Mouse (Mus musculus): ENCODE measurements around the gene Ube4b.
"Not testable (repeated sequence)": the region's sequence is repeated elsewhere in the genome, so short reads cannot be mapped to it uniquely, and the experiment has no call there.

Ube4b gene

DNA sequence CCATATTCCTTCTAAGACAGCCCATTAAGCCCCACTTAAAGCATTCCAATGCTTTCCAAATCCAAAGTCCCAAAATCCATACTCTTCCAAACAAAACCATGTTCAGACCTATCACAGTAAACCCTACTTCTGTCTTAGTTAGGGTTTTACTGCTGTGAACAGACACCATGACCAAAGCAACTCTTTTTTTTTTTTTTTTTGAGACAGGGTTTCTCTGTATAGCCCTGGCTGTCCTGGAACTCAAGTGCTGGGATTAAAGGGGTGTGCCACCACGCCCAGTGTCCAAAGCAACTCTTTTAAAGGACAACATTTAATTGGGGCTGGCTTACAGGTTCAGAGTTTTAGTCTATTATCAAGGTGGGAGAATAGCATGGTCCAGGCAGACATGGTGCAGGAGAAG is 5.3 kb upstream of the Ube4b start:
- DNase-seq (ENCODE audit: low spot score in 2 of 2) = not testable (repeated sequence)

DNA sequence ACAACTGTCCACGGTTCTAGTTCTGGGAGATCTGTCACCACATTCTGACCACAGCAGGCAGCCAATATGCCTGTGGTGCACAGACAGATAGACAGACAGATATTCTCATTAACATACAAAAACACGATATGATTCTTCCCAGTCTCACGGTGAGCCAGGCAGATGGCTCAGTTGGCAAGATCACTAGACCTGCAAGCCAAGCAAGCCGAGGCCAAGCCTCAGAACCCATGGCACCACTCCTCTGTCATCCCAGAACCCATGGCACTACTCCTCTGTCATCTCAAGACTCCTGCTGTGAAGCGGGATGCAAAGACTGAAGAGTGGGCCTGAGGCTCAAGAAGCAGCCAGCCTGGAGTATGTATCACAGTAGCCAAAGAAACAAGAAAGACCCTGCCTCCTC is 3.0 kb upstream of the Ube4b start:
- DNase-seq (ENCODE audit: low spot score in 2 of 2) = no peak

DNA sequence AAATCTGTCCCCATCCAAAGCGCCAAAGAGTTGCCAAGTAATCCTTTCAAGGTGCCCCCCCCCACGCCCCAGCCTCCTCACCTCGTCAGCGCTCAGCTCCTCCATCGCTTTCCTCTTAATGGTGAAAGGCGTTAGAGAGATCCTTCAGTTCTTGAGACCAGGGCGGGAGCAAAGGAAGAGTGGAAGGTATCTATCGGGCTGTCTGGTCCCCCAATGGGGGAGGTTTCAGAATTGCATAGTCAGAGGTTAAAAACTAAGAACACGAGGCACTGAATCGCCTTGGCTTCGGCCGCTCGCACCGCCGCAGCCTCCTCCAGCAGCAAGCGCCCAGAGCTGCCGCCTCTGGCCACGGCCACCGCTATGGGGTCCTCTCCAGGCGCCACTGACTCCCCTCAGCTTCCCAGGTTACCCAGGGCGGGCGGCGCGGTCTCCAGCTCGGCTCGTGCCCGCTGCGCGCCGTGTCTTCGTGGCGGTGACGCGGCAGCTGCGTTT is 702 bp downstream of the Ube4b start:
- DNase-seq (ENCODE audit: low spot score in 2 of 2) = no peak

DNA sequence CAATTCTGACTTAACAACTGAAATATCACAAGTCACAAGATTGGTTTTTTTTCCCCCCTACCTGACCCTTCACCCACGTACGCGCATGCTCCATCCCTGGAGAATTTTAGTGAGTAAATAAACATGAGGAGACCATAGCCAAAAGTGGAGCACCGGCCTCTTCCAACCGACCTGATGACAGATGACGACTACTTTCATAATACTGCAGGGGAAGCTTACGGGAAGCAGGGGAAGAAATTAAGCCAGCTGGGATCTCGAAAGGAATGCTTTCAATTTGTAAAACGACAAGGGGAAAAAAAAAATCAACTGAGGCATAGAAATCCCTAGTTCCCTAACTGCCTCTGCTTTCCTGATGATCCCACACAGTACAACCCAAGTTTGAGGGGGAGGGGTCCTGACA is 1.8 kb downstream of the Ube4b start:
- DNase-seq (ENCODE audit: low spot score in 2 of 2) = no peak

DNA sequence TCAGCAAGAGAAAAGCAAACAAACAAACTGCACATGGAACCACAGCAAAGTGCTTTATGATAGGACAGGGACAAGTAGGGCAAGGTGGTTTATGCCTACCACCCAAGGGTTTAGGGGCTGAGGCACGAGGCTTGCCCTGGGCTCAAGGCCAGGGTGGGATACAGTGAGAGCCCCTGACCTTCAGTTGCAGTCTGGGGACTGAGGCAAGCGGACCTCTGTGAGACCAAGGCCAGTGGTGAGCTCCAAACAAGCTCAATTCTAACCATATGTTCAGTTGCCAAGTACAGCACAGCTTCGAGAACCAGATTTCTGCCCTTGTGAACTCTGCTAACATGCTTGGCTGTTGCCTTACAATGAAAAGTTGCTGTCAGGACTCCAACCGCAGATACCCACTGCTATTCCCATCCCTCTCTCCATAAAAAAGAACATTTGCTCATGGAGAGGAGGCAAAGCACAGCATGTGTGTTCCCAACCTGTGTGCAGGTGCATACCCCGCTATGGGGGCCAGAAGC is 8.6 kb downstream of the Ube4b start:
- DNase-seq (ENCODE audit: low spot score in 2 of 2) = no peak

DNA sequence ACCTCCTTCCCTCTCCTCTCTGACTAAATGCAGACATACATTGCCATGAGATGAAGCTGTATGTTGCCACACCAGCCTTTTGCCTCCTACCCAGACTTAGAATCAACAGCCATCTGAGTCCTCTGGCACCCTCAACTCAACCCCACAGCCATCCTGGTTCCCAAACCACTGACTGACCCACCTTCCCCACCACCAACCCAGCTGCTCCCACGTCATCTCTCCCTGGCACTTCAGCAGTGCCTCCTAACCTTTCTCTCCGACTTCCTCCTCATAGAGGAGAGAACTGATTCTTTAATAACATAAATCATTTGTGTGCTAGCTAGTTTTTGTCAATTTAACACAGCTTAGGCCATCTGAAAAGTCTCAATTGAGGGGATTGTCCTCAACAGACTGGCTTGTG is 9.6 kb downstream of the Ube4b start:
- DNase-seq (ENCODE audit: low spot score in 2 of 2) = no peak

DNA sequence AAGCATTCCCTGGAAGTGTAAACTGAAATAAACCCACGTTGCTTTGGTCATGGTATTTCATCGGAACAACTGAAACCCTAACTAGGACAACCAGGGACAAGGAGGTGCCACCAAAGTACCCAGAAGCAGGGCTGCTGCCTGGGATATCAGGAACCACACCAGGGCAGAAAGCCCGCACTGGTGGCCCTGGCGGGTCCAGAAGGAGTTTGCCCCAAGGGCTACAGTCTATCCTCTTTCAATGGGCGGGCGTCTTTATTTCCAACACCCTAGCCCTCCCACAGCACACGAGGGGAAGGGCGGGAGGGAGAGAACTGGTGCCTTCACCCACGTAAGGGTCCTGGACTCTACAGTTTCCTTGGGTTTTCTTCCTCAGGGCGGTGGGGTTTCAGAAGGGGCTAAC is 10.1 kb downstream of the Ube4b start:
- no peak for DNase-seq (ENCODE audit: low spot score in 2 of 2)

DNA sequence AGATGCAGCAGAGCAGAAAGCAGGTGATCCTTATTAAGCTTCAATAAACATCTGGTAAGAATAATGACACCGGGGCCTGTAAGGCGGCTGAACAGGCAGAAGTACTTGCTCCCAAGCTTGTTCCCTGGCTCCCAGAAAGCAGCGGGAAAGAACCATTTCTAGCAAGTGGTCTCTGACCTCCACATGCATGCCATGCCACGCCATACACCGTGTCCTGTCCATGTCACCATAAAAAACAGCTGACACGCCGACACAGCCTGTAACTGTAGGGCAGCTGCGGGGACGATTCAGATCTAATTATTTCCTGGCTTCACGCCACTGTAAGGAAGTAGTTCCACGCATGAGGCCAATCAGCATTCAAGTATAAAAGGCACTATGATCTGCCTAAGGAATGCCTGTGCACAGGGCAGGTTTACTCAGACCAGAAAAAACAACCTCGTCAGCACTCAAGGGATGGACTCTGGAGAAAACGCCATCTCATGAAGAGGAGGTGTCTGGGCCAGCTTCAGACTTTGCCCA is 10.8 kb downstream of the Ube4b start:
- DNase-seq (ENCODE audit: low spot score in 2 of 2) = no peak

DNA sequence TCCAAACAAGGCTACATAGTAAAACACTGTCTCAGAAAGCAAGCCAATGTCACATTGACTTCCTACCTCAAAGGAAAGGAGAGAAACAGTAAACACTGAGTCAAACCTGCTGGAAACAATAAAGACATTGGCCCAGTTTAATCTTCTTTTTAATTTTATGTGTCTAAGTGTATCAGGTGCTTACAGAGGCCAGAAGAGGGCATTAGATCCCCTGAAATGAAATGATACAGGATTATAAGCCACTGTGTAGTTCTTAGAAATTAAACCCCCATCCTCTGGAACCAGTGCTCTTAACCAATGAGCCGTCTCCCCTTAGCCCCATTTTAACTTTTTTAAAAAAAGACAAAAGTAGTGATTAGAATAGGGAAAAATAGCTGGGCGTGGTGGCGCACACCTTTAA is 12.3 kb downstream of the Ube4b start:
- DNase-seq (ENCODE audit: low spot score in 2 of 2) = no peak

DNA sequence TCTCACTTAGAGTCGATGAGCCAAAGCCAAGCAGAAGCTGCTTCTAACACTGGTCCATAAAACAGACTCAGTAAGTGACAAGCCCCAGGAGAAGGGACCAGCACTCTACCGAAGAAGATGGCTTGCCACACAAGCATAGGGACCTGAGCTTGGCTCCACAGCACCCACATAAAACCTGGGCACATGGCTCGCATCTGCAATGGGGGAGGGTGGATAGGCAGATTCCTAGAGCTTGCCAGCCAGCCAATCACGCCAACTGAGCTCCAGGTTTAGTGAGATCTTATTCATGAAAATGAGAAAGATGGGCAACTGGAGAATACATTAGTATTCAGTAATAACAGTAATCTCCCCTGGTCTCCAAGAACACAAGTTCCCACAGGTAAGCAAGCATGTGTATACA is 16.8 kb downstream of the Ube4b start:
- peak in 1 of 2 experiments; percentile 36 for DNase-seq (ENCODE audit: low spot score in 2 of 2)

DNA sequence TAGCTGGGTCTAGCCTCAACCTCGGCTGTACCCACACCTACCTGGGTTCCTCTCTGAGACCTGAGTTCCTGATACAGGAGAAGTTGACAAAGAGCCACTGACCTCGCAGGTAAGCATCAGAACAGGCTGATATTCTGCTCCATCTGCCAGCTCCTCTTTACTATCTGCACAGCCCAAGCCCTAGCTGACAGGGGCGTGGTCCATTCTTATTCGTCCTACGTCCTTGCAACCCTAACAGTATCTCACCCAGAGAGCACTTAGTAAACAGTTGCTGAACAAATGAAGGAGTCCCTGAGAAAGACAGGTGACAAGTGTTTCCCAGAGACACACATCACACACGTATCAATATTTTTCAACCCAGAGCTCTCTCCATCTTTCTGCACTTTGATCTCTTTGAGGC is 18.2 kb downstream of the Ube4b start:
- no peak for DNase-seq (ENCODE audit: low spot score in 2 of 2)

DNA sequence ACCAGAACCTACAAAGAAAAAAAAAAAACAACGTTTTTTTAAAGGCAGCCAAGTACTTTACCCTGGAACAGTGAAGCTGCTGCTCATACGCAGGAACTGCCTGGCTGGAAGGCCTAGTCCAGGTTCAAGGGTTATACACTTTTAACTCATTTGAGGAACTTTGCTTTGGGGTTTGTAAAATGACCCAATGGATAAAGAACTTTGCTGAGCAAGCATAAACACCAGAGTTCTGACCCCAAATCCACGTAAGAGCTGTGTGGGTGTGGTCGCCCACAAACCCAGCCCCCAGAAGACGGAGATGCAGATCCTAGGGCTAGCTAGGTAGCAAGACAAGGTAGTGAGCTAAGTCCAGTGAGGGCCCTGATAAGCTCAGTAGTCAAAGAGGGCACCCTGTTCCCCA is 19.1 kb downstream of the Ube4b start:
- no peak for DNase-seq (ENCODE audit: low spot score in 2 of 2)

DNA sequence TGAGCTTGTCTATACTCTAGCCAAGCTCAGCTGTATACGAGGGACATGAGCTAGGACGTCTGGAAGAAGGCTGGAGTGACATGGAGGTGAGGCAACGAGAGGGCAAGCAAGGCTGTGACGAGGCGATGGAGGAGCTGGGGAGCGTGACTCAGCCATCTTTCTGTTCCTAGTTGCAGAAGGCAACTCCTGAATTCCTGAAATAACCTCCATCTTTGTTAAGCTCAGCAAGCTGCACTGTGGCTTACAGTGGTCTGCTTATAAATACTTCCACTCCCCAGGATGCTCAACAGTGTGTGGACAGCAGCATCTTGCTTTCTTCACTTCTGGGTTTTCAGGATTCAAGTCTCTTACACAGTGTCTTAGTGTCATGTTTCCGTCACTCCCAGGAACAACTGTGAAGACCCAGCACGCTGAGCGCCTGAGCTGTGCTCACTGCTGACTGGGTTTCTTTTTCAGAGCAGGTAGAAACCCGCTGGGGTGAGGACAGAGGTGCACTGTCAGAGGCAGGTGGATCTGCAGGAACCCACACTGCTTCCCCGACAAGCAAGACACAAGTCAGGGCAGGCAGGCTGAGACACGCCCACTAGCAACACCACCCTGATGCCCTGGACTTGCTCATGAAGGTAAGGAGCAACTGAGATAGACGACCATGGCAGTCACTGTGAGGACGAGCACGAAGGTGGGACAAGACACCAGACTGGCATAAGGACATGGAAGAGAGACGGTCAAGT is 20.7 kb downstream of the Ube4b start:
- DNase-seq (ENCODE audit: low spot score in 2 of 2) = no peak

DNA sequence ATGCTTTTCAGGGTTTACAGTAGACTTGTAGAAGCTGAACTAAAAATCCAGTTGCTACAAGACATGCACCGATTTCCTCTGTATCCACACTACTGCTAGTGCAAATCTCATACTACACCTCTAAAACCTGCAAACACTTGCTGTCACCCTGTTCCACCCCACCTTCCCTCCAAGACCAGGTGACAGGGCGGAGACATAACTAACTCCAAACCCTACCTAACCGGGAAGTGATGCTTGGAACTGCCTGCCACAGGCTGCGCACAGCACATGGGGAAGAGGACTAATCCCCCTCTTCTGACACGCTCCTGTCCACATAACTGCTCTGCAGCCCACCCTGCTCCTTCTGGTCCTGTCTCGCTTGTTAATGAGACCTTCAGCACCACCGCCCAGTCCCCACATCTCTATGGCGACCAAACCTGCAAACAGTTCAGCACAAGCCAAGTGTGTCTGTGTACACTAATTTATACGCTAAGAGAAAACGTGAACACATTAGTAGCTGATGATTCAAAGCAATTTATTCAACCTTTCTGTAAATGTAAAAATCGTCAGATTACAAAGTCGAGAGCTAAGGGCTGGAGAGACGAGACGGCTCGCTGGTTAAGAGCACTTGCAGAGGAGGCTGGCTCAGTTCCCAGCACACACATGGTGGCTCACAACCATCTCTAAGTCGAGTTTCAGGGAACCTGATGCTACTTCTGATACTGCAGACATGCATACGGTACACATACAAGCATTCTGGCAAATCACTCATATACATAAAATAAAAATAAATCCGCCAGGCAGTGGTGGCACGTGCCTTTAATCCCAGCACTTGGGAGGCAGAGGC is 21.7 kb downstream of the Ube4b start:
- DNase-seq (ENCODE audit: low spot score in 2 of 2) = peak in 1 of 2 experiments; percentile 55

DNA sequence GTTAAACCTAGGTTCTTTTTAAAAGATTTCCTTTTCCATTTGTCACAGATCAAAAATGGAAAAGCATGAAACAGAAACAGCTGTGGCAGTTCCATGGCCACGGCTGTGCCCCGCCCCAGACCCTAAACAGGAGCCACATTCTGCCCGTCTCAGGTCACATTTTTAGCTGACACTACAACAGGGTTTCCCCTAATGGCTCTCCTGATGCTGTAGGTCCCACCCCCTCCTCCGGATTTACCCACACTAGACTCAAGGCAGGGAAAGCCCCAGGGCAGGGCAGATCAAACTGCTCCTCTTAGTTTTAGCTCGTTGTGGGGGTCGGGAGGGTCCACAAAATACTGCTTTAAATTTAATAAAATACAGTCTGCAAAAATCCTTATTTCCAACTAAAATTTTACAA is 23.5 kb downstream of the Ube4b start:
- DNase-seq (ENCODE audit: low spot score in 2 of 2) = no peak

DNA sequence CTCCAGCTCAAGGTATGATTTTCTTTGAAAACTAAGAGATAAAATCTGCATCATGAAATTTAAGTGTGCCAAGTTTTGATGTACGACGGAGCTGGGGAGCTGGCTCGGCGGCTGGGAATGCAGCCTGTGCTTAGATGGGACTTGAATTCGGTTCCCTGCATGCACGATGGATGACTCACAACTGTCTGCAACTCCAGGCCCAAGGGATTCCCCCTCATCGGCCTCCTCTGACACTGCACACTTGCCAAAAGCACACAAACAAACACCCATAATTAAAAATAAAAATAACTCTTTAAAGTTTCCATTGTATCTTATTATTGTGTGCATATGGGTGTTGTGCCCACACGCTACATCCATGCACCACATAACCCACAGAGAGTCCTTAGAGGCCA is 25.0 kb downstream of the Ube4b start:
- DNase-seq (ENCODE audit: low spot score in 2 of 2) = peak in 1 of 2 experiments; percentile 30

DNA sequence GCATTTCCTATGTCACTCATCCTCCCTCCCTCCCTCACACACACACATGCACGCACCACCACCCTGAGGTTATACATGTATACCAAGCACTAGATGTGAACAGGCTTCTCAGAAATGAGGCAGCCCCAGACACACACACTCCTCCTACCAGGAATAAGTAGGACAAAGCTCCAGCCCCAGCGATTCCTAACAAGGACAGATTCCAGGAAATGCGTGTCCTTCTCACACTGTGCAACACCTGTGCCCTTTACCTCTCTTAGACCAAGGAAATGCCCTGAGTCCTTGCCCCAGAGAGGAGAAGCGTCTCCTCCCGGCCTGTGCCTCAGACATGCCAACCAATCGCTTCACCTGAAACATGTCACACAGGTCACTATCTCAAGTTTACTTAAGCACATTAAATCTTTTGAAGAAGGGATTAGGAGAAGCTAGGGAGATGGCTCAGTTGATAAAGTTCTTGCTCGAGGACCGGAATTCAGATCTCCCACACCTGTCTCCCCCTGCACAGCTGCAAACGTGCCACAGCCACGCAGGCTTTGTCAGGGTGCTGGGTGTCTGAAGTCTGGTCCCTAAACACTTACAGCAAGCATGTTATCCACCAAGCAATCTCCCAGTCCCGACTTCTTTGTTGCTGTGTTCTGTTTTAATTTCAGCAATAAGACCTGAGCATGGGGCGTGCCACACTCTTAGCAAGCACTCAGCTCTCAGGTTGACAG is 25.5 kb downstream of the Ube4b start:
- DNase-seq (ENCODE audit: low spot score in 2 of 2) = no peak

DNA sequence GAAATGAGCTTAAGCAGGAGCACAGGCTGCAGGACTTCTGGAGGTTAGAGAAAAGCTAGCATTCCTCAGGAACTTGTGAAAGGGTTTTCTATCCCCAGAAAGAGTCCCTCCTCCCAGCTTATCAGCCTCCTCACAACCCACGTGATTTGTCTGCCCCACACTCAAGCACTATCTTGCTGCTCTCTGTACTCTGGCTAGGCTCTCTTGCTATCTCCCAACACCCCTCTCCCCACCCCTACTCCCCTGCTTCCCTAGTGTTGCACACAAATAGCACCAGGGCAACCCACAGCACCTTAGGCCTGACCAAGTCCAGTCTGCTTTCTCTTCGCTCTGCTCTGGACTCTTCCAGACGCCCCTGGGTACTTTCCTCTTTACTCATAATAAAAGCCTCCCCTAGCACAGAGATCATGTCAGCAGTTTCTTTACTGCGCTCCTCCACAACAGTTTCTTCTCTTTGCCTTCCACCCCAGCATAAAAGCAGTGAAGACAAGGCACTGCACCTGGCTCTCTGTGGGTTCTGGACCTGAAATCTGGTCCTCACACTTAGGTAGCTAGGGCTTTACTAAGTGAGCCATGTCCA is 27.1 kb downstream of the Ube4b start:
- DNase-seq (ENCODE audit: low spot score in 2 of 2) = no peak

DNA sequence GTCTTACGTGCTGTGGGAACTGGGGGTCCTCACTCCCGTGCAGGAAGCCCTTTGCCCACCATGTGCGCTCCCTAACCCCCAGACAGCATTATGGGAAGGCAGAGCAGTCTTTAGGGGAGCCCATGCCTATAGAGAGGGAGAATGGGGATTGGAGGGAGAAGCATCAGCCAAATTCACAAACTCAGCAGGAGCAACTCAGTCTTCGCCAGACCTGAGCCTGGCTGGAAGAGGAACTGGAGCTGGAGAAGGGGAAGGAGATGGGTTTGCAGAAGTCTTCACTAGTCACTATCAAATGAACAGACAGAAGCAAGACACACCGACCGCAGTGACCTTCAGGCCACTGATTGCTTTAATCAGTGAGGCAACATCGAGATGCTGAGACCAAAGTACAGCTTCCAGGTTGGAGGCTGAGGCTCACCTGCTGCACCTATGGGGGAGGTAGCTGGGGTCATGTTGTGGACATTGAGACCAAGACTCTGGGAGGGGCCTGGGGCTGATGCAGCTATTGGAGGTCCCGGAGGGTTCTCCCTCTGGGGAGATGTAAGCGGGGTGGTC is 28.3 kb downstream of the Ube4b start:
- no peak for DNase-seq (ENCODE audit: low spot score in 2 of 2)

DNA sequence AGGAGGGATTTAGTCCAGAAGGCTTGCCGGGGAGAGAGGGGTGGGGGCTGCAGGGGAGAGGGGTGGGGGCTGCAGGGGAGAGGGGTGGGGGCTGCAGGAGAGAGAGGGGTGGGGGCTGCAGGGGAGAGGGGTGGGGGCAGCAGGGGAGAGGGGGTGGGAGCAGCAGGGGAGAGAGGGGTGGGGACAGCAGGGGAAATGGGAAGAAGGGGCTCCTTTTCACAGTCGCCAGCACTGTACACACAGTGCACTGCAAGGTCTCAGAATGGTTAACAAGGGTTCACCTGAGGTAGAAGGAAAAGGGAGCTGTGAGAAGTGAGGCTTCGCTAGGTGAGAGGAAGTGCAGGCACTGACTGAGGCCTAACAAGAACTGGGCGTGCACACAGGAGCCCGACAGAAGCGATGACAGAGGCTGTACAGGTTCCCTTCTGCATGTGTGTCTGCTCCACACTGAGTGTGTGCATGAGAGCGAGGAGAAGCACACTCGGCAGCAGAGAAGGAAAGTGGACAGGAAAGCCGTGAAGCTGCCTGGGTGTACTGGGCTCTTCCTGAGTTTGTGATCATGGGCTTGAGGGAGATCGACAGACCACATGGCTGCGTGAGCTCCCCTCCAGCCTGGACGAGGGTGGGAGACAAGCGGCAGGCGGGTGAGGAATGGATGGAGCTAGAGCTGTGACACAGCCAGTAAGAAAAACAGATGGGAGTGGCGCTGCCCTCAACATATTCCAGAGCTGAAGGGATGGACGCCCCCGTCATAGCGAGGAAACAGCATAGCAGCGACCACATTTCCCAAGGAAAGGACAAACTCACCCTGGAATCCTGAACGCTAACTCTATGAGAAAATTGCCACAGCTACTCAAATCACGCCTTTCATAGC is 29.9 kb downstream of the Ube4b start:
- peak in 1 of 2 experiments; percentile 49 for DNase-seq (ENCODE audit: low spot score in 2 of 2)

Measured in left cerebral cortex, adult 9 months (tissue).